Comparison of ENCODE assay signal across 8 mouse cellular contexts in the genomic region with DNA sequence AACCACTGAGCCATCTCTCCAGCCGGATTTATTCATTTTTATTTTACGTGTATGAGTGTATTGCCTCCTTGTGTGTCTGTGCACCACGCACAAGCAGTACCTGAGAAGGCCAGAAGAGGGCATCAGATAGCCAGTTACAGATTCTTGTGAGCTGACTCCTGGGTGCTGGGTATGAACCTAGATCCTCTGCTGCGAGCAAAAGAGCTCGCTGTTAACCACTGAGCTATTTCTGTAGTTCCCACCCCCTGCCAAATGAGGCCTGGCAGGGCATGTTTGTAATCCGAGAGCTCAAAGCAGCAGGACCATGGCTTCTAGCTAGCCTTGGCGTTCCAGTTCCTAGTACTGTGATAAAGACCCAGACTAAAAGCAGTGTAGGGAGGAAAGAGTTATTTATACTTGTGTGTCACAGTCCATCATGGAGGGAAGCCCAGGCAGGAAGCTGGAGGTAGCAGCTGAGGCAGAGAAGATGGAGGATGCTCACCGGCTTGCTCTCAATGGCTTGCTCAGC. TPM values are rescaled to one million over a fixed set of nuclear protein-coding genes. Genes with fewer than 3 reads are reported as not detected.
DNase-seq lines count a peak whose midpoint lies in the region; ATAC-seq and TF ChIP-seq lines count a peak whose summit lies in the region.

No protein-coding gene starts in this region.

- H3K9me3 ChIP-seq in forebrain, embryonic 16.5 days (ENCODE audit: control insufficient read depth, low read length): no peaks in the 10 kb centered on the region
- H3K9me3 ChIP-seq in lung, embryonic 14.5 days (ENCODE audit: low read depth, low read length): no peaks in the 10 kb centered on the region

- intact Hi-C loops in heart, postnatal 25 days (cut with DNase I): no loop called here

- H3K9ac ChIP-seq in forebrain, embryonic 16.5 days (replicated peaks; ENCODE audit: low read depth, low read length): no peak overlapping the region
- H3K9ac ChIP-seq in lung, embryonic 14.5 days: no peak overlapping the region

- H3K4me2 ChIP-seq in forebrain, embryonic 16.5 days (ENCODE audit: low read length): no peak overlapping the region
- no peak overlapping the region for H3K4me2 ChIP-seq in lung, embryonic 14.5 days

- H3K36me3 ChIP-seq in forebrain, embryonic 16.5 days (ENCODE audit: control insufficient read depth, insufficient read depth): no peaks in the 10 kb centered on the region
- H3K36me3 ChIP-seq in lung, embryonic 14.5 days (ENCODE audit: insufficient read depth): no peaks in the 10 kb centered on the region

- DNase-seq in MEL-GATA-1-ER (ENCODE audit: extremely low read depth, low read depth): peak; percentile 90
- DNase-seq in cerebellum, adult 18-20 months: peak; percentile 87 to 90
- DNase-seq in heart, postnatal 25 days (ENCODE audit: low spot score): peak; percentile 66
- peak; percentile 83 to 89 for DNase-seq in layer of hippocampus, adult 8-10 months (ENCODE audit: low spot score in 2 of 2)
- peak; percentile 93 for DNase-seq in lung, embryonic 14.5 days
- DNase-seq in thymus, postnatal 14 days: peak; percentile 89

- peak; percentile 74 for ATAC-seq in forebrain, embryonic 16.5 days
- peak; percentile 67 for ATAC-seq in lung, embryonic 14.5 days (ENCODE audit: insufficient read depth)
- ATAC-seq in neutrophil, adult 5-6 weeks (ENCODE audit: extremely low read depth, insufficient number of reproducible peaks, low FRiP score, poor library complexity, severe bottlenecking): peak; percentile 81

- TF ChIP-seq CTCF in lung, embryonic 14.5 days (IDR thresholded peaks at IDR 0.05; ENCODE audit: low read depth): peak; percentile 88

- 15% methylated on average over 8 of the region's 8 CpGs for WGBS in forebrain, embryonic 16.5 days
- 7% methylated on average over 8 of the region's 8 CpGs for WGBS in lung, embryonic 14.5 days

- H3K27me3 ChIP-seq in forebrain, embryonic 16.5 days (replicated peaks; ENCODE audit: control insufficient read depth, insufficient read depth, low read length): 0 out of 2 replicates have a peak, but pooled peaks cover 2% of the 10 kb centered on the region
- no peaks in the 10 kb centered on the region for H3K27me3 ChIP-seq in lung, embryonic 14.5 days (ENCODE audit: insufficient read depth, low read length)

- H3K27ac ChIP-seq in forebrain, embryonic 16.5 days (ENCODE audit: low read length): no peak overlapping the region
- H3K27ac ChIP-seq in lung, embryonic 14.5 days (ENCODE audit: low read depth): peak overlapping the region; percentile 42; the same call in 1 of the 2 replicates

- H3K4me1 ChIP-seq in forebrain, embryonic 16.5 days (replicated peaks; ENCODE audit: control insufficient read depth, insufficient read depth, low read length): no peaks in the 10 kb centered on the region
- H3K4me1 ChIP-seq in lung, embryonic 14.5 days (ENCODE audit: insufficient read depth): no peaks in the 10 kb centered on the region; the same call in 1 of the 2 replicates

- H3K4me3 ChIP-seq in forebrain, embryonic 16.5 days (replicated peaks; ENCODE audit: low read length): no peak overlapping the region
- H3K4me3 ChIP-seq in lung, embryonic 14.5 days (ENCODE audit: low read depth, low read length): no peak overlapping the region

RNA-seq across cellular contexts. Expression of a gene that starts 16.0 kb away (rescaled TPM):
- 66.2 and 79.4 TPM in 2 replicates for polyA plus RNA-seq in forebrain, embryonic 16.5 days (2015; fragmentation: Nextera tagmentation; extraction: Ambion mirVana)
- 10 to 100 TPM; 63.5 to 64.1 TPM for total RNA-seq in heart, postnatal 25 days (2021)
- total RNA-seq in layer of hippocampus, adult 8-10 months (2022): 10 to 100 TPM; 77.7 to 94.4 (median 88.1) TPM
- 74.8 and 84.5 TPM in 2 replicates for polyA plus RNA-seq in lung, embryonic 14.5 days (2014; fragmentation: Nextera tagmentation; extraction: Ambion mirVana)
- 35.9 and 44.0 TPM in 2 replicates for total RNA-seq in neutrophil, adult 5-6 weeks (2017)

RNA-seq across cellular contexts. Expression of a gene that starts 46.5 kb away (rescaled TPM):
- polyA plus RNA-seq in forebrain, embryonic 16.5 days (2015; fragmentation: Nextera tagmentation; extraction: Ambion mirVana): 11.4 and 11.6 TPM in 2 replicates
- 10 to 100 TPM; 36.6 to 37.2 TPM for total RNA-seq in heart, postnatal 25 days (2021)
- 10 to 100 TPM; 30.4 to 40.5 (median 33.1) TPM for total RNA-seq in layer of hippocampus, adult 8-10 months (2022)
- polyA plus RNA-seq in lung, embryonic 14.5 days (2014; fragmentation: Nextera tagmentation; extraction: Ambion mirVana): 51.8 and 55.9 TPM in 2 replicates
- total RNA-seq in neutrophil, adult 5-6 weeks (2017): 0.35 TPM in 1 of 2 replicates, not detected in the other

RNA-seq across cellular contexts. Expression of a gene that starts 57.7 kb away (rescaled TPM):
- 170 and 177 TPM in 2 replicates for polyA plus RNA-seq in forebrain, embryonic 16.5 days (2015; fragmentation: Nextera tagmentation; extraction: Ambion mirVana)
- total RNA-seq in heart, postnatal 25 days (2021): 10 to 100 TPM; 29.5 to 31.5 TPM
- 10 to 100 TPM; 22.5 to 31.3 (median 27.4) TPM for total RNA-seq in layer of hippocampus, adult 8-10 months (2022)
- polyA plus RNA-seq in lung, embryonic 14.5 days (2014; fragmentation: Nextera tagmentation; extraction: Ambion mirVana): 108 and 116 TPM in 2 replicates
- 21.1 and 24.4 TPM in 2 replicates for total RNA-seq in neutrophil, adult 5-6 weeks (2017)

Comparison
In these comparisons a context has a peak if more than half of its experiments do, and no peak if none do; other contexts are left out.
1. RNA of a gene that starts 46.5 kb away (total RNA-seq): 36.6 to 37.2 TPM in heart, postnatal 25 days and 30.4 to 40.5 TPM in layer of hippocampus, adult 8-10 months; 0.35 TPM in neutrophil, adult 5-6 weeks; every median in the first group is over 10 times any median in the second.
2. Peak in every context shown above with its lines, with median percentiles within 50 percentile points of each other: DNase-seq and ATAC-seq.